Mouse (Mus musculus) kidney, adult 8-10 months (tissue): ENCODE data around the gene Ccdc102a.

Experiments used
- DNase-seq, 2 experiments: peaks; one replicate each; pipeline ENCODE4 v3.0.0; 2022

The Ccdc102a gene

GRCm38 (mm10) chr8:94919256-94919655, 1.4 kb upstream of the Ccdc102a start:
- no peak for DNase-seq

- peak; percentile 90 to 91 for DNase-seq
These were observed 546 bp downstream of the Ccdc102a start for GRCm38 (mm10) chr8:94917352-94917751.

GRCm38 (mm10) chr8:94916960-94917324, 956 bp downstream of the Ccdc102a start:
- no peak for DNase-seq

- no peak for DNase-seq
These were observed 1.5 kb downstream of the Ccdc102a start for GRCm38 (mm10) chr8:94916311-94916959.

- peak in 1 of 2 experiments; percentile 28 for DNase-seq
These were observed 3.2 kb downstream of the Ccdc102a start for GRCm38 (mm10) chr8:94914701-94915101.

GRCm38 (mm10) chr8:94914256-94914655, 3.6 kb downstream of the Ccdc102a start:
- no peak for DNase-seq

- peak in 1 of 2 experiments; percentile 65 for DNase-seq
These were observed 4.7 kb downstream of the Ccdc102a start for GRCm38 (mm10) chr8:94913061-94913660.

- DNase-seq = peak; percentile 84 to 90
These were observed 9.1 kb downstream of the Ccdc102a start for GRCm38 (mm10) chr8:94908847-94909246.

GRCm38 (mm10) chr8:94907591-94908300, 10.2 kb downstream of the Ccdc102a start:
- peak; percentile 63 to 76 for DNase-seq

GRCm38 (mm10) chr8:94904450-94905175, 13.3 kb downstream of the Ccdc102a start:
- DNase-seq = peak; percentile 94 to 96

GRCm38 (mm10) chr8:94903709-94904108, 14.2 kb downstream of the Ccdc102a start:
- peak in 1 of 2 experiments; percentile 29 for DNase-seq

GRCm38 (mm10) chr8:94901031-94901430, 16.9 kb downstream of the Ccdc102a start:
- no peak for DNase-seq

- no peak for DNase-seq
These were observed 17.3 kb downstream of the Ccdc102a start for GRCm38 (mm10) chr8:94900617-94901016.

GRCm38 (mm10) chr8:94899262-94899661, 18.6 kb downstream of the Ccdc102a start:
- peak in 1 of 2 experiments; percentile 35 for DNase-seq

GRCm38 (mm10) chr8:94892917-94893316, 25.0 kb downstream of the Ccdc102a start:
- DNase-seq = no peak

GRCm38 (mm10) chr8:94888383-94889036, 29.4 kb downstream of the Ccdc102a start:
- DNase-seq = no peak

GRCm38 (mm10) chr8:94880742-94881141, 37.2 kb downstream of the Ccdc102a start:
- DNase-seq = no peak

GRCm38 (mm10) chr8:94876820-94877219, 41.1 kb downstream of the Ccdc102a start:
- no peak for DNase-seq

GRCm38 (mm10) chr8:94876197-94876730, 41.6 kb downstream of the Ccdc102a start, which contains the start of gene Dok4:
Dok4 (minus strand) TSS chr8:94876330.
- peak; percentile 84 to 91 for DNase-seq

GRCm38 (mm10) chr8:94875871-94876150, 42.1 kb downstream of the Ccdc102a start:
- no peak for DNase-seq

- no peak for DNase-seq
These were observed 42.6 kb downstream of the Ccdc102a start for GRCm38 (mm10) chr8:94875096-94875870.

- DNase-seq = peak; percentile 65 to 82
These were observed 43.5 kb downstream of the Ccdc102a start for GRCm38 (mm10) chr8:94874358-94874757.
